Mouse (Mus musculus) heart, postnatal 0 days (tissue): ENCODE results near the gene Uqcr10.

ENCODE experiments used
- CTCF ChIP-seq: IDR thresholded peaks from 2 replicates; pipeline ENCODE4 v1.5.1; 2016; ENCODE audit warnings: antibody characterized with exemption, control low read depth, low read depth
- EP300 ChIP-seq: IDR thresholded peaks from 2 replicates; pipeline ENCODE4 v1.6.1; 2016; ENCODE audit warnings: antibody characterized with exemption, low read depth

DNA sequence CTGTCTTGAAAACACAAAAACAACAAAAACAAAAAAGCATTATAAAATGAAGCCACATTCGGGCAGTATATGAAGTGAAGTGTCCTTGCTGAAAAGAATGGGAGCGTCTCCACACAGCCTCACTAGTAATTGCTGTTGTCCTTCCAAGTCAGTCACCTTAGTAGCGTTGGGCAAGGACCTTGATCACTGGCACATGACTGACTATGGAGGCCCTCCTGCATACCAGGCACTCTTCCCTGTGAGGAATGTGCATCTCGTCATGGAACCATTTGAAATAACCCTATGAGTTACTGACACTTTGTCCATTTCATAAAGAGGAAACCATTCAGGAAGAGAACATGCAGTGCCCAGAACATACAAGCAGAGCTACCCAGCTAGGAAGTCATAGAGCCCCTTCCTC lies 32.4 kb downstream of the Uqcr10 start:
- TF ChIP-seq CTCF = no peak
- TF ChIP-seq EP300 = no peak
